Mouse (Mus musculus) adrenal gland, adult 2 months (tissue): ENCODE measurements at regions not wholly inside any gene's neighbourhood (a gene's known extent, or its start where the extent isn't known, plus 50 kb on each side); places are given as distances from the start of the nearest gene placed in this dataset.
A peak's percentile ranks its signal among the peaks of the same experiment; 100 is the strongest.
"Not testable (repeated sequence)": the region's sequence is repeated elsewhere in the genome, so short reads cannot be mapped to it uniquely, and the experiment has no call there.

Source experiments
- DNase-seq: peaks from one replicate; pipeline ENCODE4 v3.0.0; 2021

DNA sequence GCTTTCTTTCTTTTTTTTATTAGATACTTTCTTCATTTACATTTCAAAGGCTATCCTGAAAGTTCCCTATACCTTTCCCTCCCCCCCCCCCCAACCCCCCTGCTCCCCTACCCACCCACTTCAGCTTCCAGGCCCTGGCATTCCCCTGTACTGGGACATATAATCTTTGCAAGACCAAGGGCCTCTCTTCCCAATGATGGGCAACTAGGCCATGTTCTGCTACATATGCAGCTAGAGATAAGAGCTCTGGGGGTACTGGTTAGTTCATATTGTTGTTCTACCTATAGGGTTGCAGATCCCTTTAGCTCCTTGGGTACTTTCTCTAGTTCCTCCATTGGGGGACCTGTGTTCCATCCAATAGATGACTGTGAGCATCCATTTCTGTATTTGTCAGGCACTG, 55.6 kb upstream of the Slc1a3 start:
- not testable (repeated sequence) for DNase-seq

DNA sequence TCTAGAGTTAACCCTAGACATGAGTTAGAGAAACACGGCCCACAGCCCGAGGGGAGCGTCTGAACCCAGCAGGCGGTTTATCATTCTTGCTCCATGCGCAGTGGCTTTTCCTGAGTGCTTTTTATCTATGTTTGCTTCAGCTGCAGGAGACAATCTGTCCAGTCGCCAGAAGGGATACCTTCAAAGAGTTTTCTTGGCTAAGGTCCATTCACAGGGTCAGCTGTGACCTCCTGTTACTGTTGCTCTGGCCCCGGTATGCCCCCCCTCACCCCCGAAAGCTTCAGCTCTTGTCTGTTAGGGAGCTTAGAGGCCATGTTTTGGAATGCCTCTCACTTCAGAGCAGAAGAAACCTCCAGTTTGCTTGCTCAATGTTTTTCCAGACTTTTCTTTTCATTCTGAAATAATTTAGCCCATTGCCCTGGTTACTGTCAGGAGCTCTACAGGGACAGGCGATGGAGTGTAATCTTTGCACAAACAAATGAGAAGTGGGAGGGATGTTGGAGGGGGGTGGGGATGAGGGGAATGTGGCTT, 51.2 kb upstream of the Slc1a3 start:
- DNase-seq = peak; percentile 6

DNA sequence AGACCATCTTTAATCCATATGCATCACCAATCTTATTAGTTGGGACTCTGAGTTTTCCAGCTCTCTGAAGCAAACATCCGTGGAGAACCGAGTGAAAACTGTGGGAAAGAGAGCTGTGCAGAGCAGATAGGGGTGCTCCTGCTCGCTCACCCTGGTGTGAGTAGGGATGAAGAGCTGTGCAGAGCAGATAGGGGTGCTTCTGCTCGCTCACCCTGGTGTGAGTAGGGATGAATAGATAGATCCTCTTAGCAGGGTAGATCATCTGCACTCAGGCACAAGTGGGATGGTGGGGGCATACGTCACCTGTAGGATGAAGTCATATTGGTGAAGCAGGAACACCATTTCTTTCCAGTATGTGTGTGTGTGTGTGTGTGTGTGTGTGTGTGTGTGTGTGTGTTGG, 50.6 kb upstream of the Slc1a3 start:
- DNase-seq = no peak
